Mouse (Mus musculus) neural tube, embryonic 12.5 days (tissue): ENCODE measurements around the gene Fpr1. TPM values are rescaled to one million over a fixed set of nuclear protein-coding genes. Genes with fewer than 3 reads are reported as not detected.

Experiments
- ATAC-seq: fragments of 200-750 bp; cut with Nextera tagmentation; 2 replicates; pipeline ENCODE4 v1.8.0; 2017; ENCODE audit warnings: low read depth, mild to moderate bottlenecking, moderate TSS enrichment, moderate library complexity; ENCODE audit not compliant: low FRiP score
- H3K27ac ChIP-seq: fragments of 300-500 bp; sonication (generic); 2 replicates; pipeline ENCODE4 v1.5.1; 2016
- H3K27me3 ChIP-seq: fragments of 300-500 bp; sonication (generic); replicated peaks from 2 replicates; pipeline ENCODE4 v1.6.1; 2016; ENCODE audit warnings: mild to moderate bottlenecking
- H3K36me3 ChIP-seq: fragments of 300-500 bp; sonication (generic); 2 replicates; pipeline ENCODE4 v1.6.1; 2016; ENCODE audit warnings: mild to moderate bottlenecking
- H3K4me1 ChIP-seq: fragments of 300-500 bp; sonication (generic); 2 replicates; pipeline ENCODE4 v1.6.1; 2016
- H3K4me2 ChIP-seq: fragments of 300-500 bp; sonication (generic); replicated peaks from 2 replicates; pipeline ENCODE4 v1.6.1; 2016; ENCODE audit warnings: mild to moderate bottlenecking
- H3K4me3 ChIP-seq: fragments of 300-500 bp; sonication (generic); 2 replicates; pipeline ENCODE4 v1.5.1; 2016
- H3K9ac ChIP-seq: fragments of 300-500 bp; sonication (generic); 2 replicates; pipeline ENCODE4 v1.6.1; 2016; ENCODE audit warnings: mild to moderate bottlenecking
- H3K9me3 ChIP-seq: fragments of 300-500 bp; sonication (generic); 2 replicates; pipeline ENCODE4 v1.6.1; 2016; ENCODE audit warnings: mild to moderate bottlenecking
- WGBS: fragments of 180-500 bp; shearing (Covaris S2); methylation state at CpG from one replicate; pipeline ENCODE4 v1.1.7; 2016; 5-methylcytosine and 5-hydroxymethylcytosine counted together
- polyA plus RNA-seq: library from polyadenylated mRNA; unstranded; fragments of >200 nt; fragmentation: Nextera tagmentation; extraction: Ambion mirVana; gene quantifications from 2 replicates; pipeline ENCODE4 v1.2.1, GENCODE M21; 2016

Fpr1 gene
- polyA plus RNA-seq, 1 experiment from 2014 or later = not detected

GRCm38 (mm10) chr17:17871697-17872096, 12.0 kb downstream of the Fpr1 start:
- Histone ChIP-seq H3K27me3 (no peaks in the 10 kb centered on the region), H3K9ac (no peak overlapping the region), H3K36me3 (no peaks in the 10 kb centered on the region), H3K9me3 (no peaks in the 10 kb centered on the region), H3K4me1 (no peaks in the 10 kb centered on the region), H3K4me3 (no peak overlapping the region), H3K4me2 (no peak overlapping the region), H3K27ac (no peak overlapping the region)
- no peak for ATAC-seq
- 88% methylated on average over 2 of the region's 2 CpGs for WGBS

GRCm38 (mm10) chr17:17870892-17871550, 12.7 kb downstream of the Fpr1 start:
- Histone ChIP-seq H3K27ac (no peak overlapping the region), H3K27me3 (no peaks in the 10 kb centered on the region), H3K9me3 (no peaks in the 10 kb centered on the region), H3K4me1 (no peaks in the 10 kb centered on the region), H3K4me3 (no peak overlapping the region), H3K4me2 (no peak overlapping the region), H3K36me3 (peaks cover 3% of the 10 kb centered on the region; the same call in 1 of the 2 replicates), H3K9ac (no peak overlapping the region)
- no peak for ATAC-seq
- 78% methylated on average over 2 of the region's 2 CpGs for WGBS

- Histone ChIP-seq H3K9me3 (no peaks in the 10 kb centered on the region), H3K4me1 (no peaks in the 10 kb centered on the region), H3K4me3 (no peak overlapping the region), H3K9ac (no peak overlapping the region), H3K4me2 (no peak overlapping the region), H3K36me3 (peaks cover 23% of the 10 kb centered on the region; the same call in 1 of the 2 replicates), H3K27me3 (no peaks in the 10 kb centered on the region), H3K27ac (no peak overlapping the region)
- 88% methylated on average over 11 of the region's 11 CpGs for WGBS
- ATAC-seq = no peak
These were observed 16.8 kb downstream of the Fpr1 start for GRCm38 (mm10) chr17:17866801-17867469.

GRCm38 (mm10) chr17:17865168-17865567, 18.6 kb downstream of the Fpr1 start:
- Histone ChIP-seq H3K27me3 (no peaks in the 10 kb centered on the region), H3K9me3 (no peaks in the 10 kb centered on the region), H3K4me1 (no peaks in the 10 kb centered on the region), H3K9ac (no peak overlapping the region), H3K36me3 (peaks cover 23% of the 10 kb centered on the region; the same call in 1 of the 2 replicates), H3K4me2 (no peak overlapping the region), H3K4me3 (no peak overlapping the region), H3K27ac (no peak overlapping the region)
- WGBS = 66% methylated on average over 2 of the region's 2 CpGs
- no peak for ATAC-seq

GRCm38 (mm10) chr17:17862360-17862759, 21.4 kb downstream of the Fpr1 start:
- no peak overlapping the region for H3K9ac ChIP-seq
- H3K4me3 ChIP-seq = no peak overlapping the region
- H3K4me1 ChIP-seq = no peaks in the 10 kb centered on the region
- no peaks in the 10 kb centered on the region for H3K9me3 ChIP-seq
- H3K27me3 ChIP-seq = no peaks in the 10 kb centered on the region
- no peak overlapping the region for H3K27ac ChIP-seq
- WGBS = 92% methylated on average over 1 of the region's 1 CpGs
- no peak for ATAC-seq
- no peak overlapping the region for H3K4me2 ChIP-seq
- peaks cover 23% of the 10 kb centered on the region; the same call in 1 of the 2 replicates for H3K36me3 ChIP-seq

- no peak for ATAC-seq
- Histone ChIP-seq H3K4me2 (no peak overlapping the region), H3K9ac (no peak overlapping the region), H3K4me3 (no peak overlapping the region), H3K9me3 (no peaks in the 10 kb centered on the region), H3K27me3 (no peaks in the 10 kb centered on the region), H3K27ac (no peak overlapping the region), H3K4me1 (no peaks in the 10 kb centered on the region), H3K36me3 (peaks cover 14% of the 10 kb centered on the region; the same call in 1 of the 2 replicates)
- 86% methylated on average over 3 of the region's 3 CpGs for WGBS
These were observed 23.6 kb downstream of the Fpr1 start for GRCm38 (mm10) chr17:17860110-17860509.

GRCm38 (mm10) chr17:17857446-17857845, 26.3 kb downstream of the Fpr1 start:
- Histone ChIP-seq H3K9ac (no peak overlapping the region), H3K4me1 (no peaks in the 10 kb centered on the region), H3K4me2 (no peak overlapping the region), H3K36me3 (peaks cover 2% of the 10 kb centered on the region; the same call in 1 of the 2 replicates), H3K27ac (no peak overlapping the region), H3K4me3 (no peak overlapping the region), H3K9me3 (no peaks in the 10 kb centered on the region), H3K27me3 (no peaks in the 10 kb centered on the region)
- no peak for ATAC-seq
- WGBS = 92% methylated on average over 1 of the region's 1 CpGs

- Histone ChIP-seq H3K4me1 (no peaks in the 10 kb centered on the region), H3K4me3 (no peak overlapping the region), H3K27me3 (no peaks in the 10 kb centered on the region), H3K27ac (no peak overlapping the region), H3K9ac (no peak overlapping the region), H3K36me3 (no peaks in the 10 kb centered on the region; the same call in 1 of the 2 replicates), H3K4me2 (no peak overlapping the region), H3K9me3 (no peaks in the 10 kb centered on the region)
- no peak for ATAC-seq
- 85% methylated on average over 1 of the region's 1 CpGs for WGBS
These were observed 27.1 kb downstream of the Fpr1 start for GRCm38 (mm10) chr17:17856612-17857011.

- H3K4me2 ChIP-seq = no peak within 1 kb of the TSS
- 60% methylated on average over 8 of the region's 8 CpGs for WGBS
- ATAC-seq = no peak
- no peaks in the 10 kb centered on the region for H3K9me3 ChIP-seq
- no peaks in the 10 kb centered on the region for H3K4me1 ChIP-seq
- no peak within 1 kb of the TSS for H3K27ac ChIP-seq
- H3K9ac ChIP-seq = no peak within 1 kb of the TSS
- H3K4me3 ChIP-seq = no peak within 1 kb of the TSS
- H3K36me3 ChIP-seq = no peaks in the 10 kb centered on the region; the same call in 1 of the 2 replicates
- H3K27me3 ChIP-seq = peaks cover 3% of the 10 kb centered on the region
These were observed 28.5 kb downstream of the Fpr1 start, which contains the start of gene Has1 for GRCm38 (mm10) chr17:17855064-17855838. TSS of gene Has1 (minus strand) at chr17:17855205.

GRCm38 (mm10) chr17:17849906-17850712, 33.6 kb downstream of the Fpr1 start:
- H3K27ac ChIP-seq = no peak overlapping the region
- peak overlapping the region; percentile 35 for H3K4me2 ChIP-seq
- 23% methylated on average over 55 of the region's 55 CpGs for WGBS
- no peaks in the 10 kb centered on the region for H3K9me3 ChIP-seq
- 0 out of 2 replicates have a peak, but pooled peaks cover 8% of the 10 kb centered on the region for H3K36me3 ChIP-seq
- no peak overlapping the region for H3K9ac ChIP-seq
- peak; percentile 32 for ATAC-seq
- H3K27me3 ChIP-seq = peaks cover 12% of the 10 kb centered on the region
- no peak overlapping the region for H3K4me3 ChIP-seq
- no peaks in the 10 kb centered on the region for H3K4me1 ChIP-seq

GRCm38 (mm10) chr17:17848988-17849387, 34.8 kb downstream of the Fpr1 start:
- WGBS = 83% methylated on average over 2 of the region's 2 CpGs
- H3K9ac ChIP-seq = no peak overlapping the region
- no peak for ATAC-seq
- no peak overlapping the region for H3K4me3 ChIP-seq
- no peaks in the 10 kb centered on the region for H3K4me1 ChIP-seq
- no peak overlapping the region for H3K27ac ChIP-seq
- H3K36me3 ChIP-seq = 0 out of 2 replicates have a peak, but pooled peaks cover 8% of the 10 kb centered on the region
- H3K4me2 ChIP-seq = no peak overlapping the region
- no peaks in the 10 kb centered on the region for H3K9me3 ChIP-seq
- H3K27me3 ChIP-seq = peaks cover 12% of the 10 kb centered on the region
